ENCODE assay signal across 8 mouse cellular contexts in the genomic region with DNA sequence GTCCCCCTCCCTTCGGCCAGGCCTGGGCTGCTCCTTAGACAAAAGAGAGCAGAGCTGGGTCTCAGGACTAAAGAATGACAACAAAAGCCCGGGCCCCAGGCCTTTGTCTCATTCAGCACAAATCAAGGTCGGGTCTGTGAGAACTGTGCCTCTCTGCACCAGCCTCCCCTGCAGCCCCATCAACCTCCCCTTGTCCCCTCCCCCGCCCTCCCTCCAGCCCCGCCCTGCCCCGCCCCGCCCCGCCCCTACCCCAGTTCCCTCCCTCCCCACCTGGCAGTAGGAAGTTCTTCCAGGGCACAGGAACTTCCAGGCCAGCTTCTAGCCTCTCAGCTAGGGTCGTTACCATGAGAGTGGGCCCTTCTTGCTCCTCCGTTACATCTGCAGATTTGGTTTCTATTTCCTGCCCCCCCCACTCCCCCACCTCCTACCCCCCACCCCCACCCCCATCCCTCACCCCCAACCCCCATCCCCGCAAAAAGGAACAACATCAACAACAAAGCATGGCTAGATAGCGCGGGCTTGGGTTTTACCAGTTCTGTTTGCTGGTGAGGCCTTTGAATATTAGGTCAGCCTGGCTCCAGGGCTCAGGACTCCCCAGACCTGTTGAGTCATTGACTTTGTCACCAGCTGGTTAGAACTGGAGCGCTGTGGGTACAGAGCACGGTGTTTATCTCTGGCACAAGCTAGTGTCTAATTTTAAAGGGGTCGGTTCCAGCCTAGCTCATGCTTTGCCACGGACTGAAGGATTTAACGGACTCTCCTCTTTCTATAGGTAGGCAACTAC.
A peak's percentile ranks its signal among the peaks of the same experiment; 100 is the strongest.
DNase-seq lines count a peak whose midpoint lies in the region; ATAC-seq lines count a peak whose summit lies in the region.

No protein-coding gene starts in this region.

- peak; percentile 43 for ATAC-seq in CD4-positive, CD25-positive, alpha-beta regulatory T cell, adult 4 months
- ATAC-seq in heart, embryonic 16.5 days (replicated peaks; ENCODE audit: extremely low read depth, insufficient read depth, low FRiP score), result peak; percentile 67
- ATAC-seq in limb, embryonic 12.5 days (ENCODE audit: insufficient number of reproducible peaks, insufficient read depth, low FRiP score, low TSS enrichment, low read depth), result peak; percentile 77; the same call in 1 of the 2 replicates
- ATAC-seq in neural tube, embryonic 15.5 days (ENCODE audit: low FRiP score), result 0 out of 2 replicates have a peak, but pooled peaks have one; percentile 40

- DNase-seq in ZHBTc4 (ENCODE audit: low read depth, low spot score), result peak; percentile 95
- DNase-seq in frontal cortex, postnatal 14 days (ENCODE audit: low spot score in 2 of 2), result no peak
- DNase-seq in left cerebral cortex, postnatal 4 days, result no peak
- no peak for DNase-seq in spleen, postnatal 4 days (ENCODE audit: low spot score in 2 of 2)

- no peaks in the 10 kb centered on the region for H3K9me3 ChIP-seq in heart, embryonic 16.5 days (replicated peaks; ENCODE audit: control insufficient read depth, low read length)
- no peaks in the 10 kb centered on the region for H3K9me3 ChIP-seq in limb, embryonic 12.5 days
- H3K9me3 ChIP-seq in neural tube, embryonic 15.5 days (replicated peaks), result no peaks in the 10 kb centered on the region

- intact Hi-C loops in left cerebral cortex, postnatal 4 days (cut with DNase I), result no loop called here

- no peaks in the 10 kb centered on the region for H3K27me3 ChIP-seq in heart, embryonic 16.5 days (ENCODE audit: control insufficient read depth, insufficient read depth, low read length)
- no peaks in the 10 kb centered on the region for H3K27me3 ChIP-seq in limb, embryonic 12.5 days
- no peaks in the 10 kb centered on the region; the same call in 1 of the 2 replicates for H3K27me3 ChIP-seq in neural tube, embryonic 15.5 days (replicated peaks)

- WGBS in heart, embryonic 16.5 days, result 22% methylated on average over 15 of the region's 18 CpGs
- 20% methylated on average over 15 of the region's 18 CpGs for WGBS in limb, embryonic 12.5 days
- 14% methylated on average over 14 of the region's 18 CpGs for WGBS in neural tube, embryonic 15.5 days

- no peak overlapping the region for H3K4me3 ChIP-seq in heart, embryonic 16.5 days (ENCODE audit: low read length)
- H3K4me3 ChIP-seq in limb, embryonic 12.5 days (replicated peaks), result no peak overlapping the region
- no peak overlapping the region for H3K4me3 ChIP-seq in neural tube, embryonic 15.5 days (replicated peaks)

- H3K9ac ChIP-seq in heart, embryonic 16.5 days (ENCODE audit: low read length), result no peak overlapping the region; the same call in 1 of the 2 replicates
- H3K9ac ChIP-seq in limb, embryonic 12.5 days (replicated peaks), result no peak overlapping the region
- no peak overlapping the region for H3K9ac ChIP-seq in neural tube, embryonic 15.5 days (replicated peaks)

- no peak overlapping the region; the same call in 1 of the 2 replicates for H3K27ac ChIP-seq in heart, embryonic 16.5 days (ENCODE audit: low read length)
- peak overlapping the region; percentile 64; the same call in 1 of the 2 replicates for H3K27ac ChIP-seq in limb, embryonic 12.5 days
- no peak overlapping the region for H3K27ac ChIP-seq in neural tube, embryonic 15.5 days (replicated peaks)

- H3K4me1 ChIP-seq in heart, embryonic 16.5 days (ENCODE audit: control insufficient read depth, insufficient read depth, low read length), result peaks cover 7% of the 10 kb centered on the region; the same call in 1 of the 2 replicates
- H3K4me1 ChIP-seq in limb, embryonic 12.5 days (replicated peaks), result peaks cover 28% of the 10 kb centered on the region
- H3K4me1 ChIP-seq in neural tube, embryonic 15.5 days, result peaks cover 12% of the 10 kb centered on the region

- no peaks in the 10 kb centered on the region for H3K36me3 ChIP-seq in heart, embryonic 16.5 days (ENCODE audit: control insufficient read depth, insufficient read depth)
- no peaks in the 10 kb centered on the region for H3K36me3 ChIP-seq in limb, embryonic 12.5 days
- H3K36me3 ChIP-seq in neural tube, embryonic 15.5 days, result no peaks in the 10 kb centered on the region

- peak overlapping the region; percentile 47; the same call in 1 of the 2 replicates for H3K4me2 ChIP-seq in heart, embryonic 16.5 days (ENCODE audit: low read depth, low read length)
- peak overlapping the region; percentile 43 for H3K4me2 ChIP-seq in limb, embryonic 12.5 days
- no peak overlapping the region for H3K4me2 ChIP-seq in neural tube, embryonic 15.5 days
